Mouse (Mus musculus) hindbrain, embryonic 11.5 days (tissue): ENCODE measurements around the gene Srsf10. TPM values are rescaled to one million over a fixed set of nuclear protein-coding genes. Genes with fewer than 3 reads are reported as not detected.

Source experiments
- ATAC-seq: fragments of 200-750 bp; cut with Nextera tagmentation; 2 replicates; pipeline ENCODE4 v1.8.0; 2017; ENCODE audit warnings: mild to moderate bottlenecking, moderate TSS enrichment, moderate library complexity; ENCODE audit not compliant: low FRiP score
- DNase-seq: peaks from one replicate; pipeline ENCODE4 v3.0.0-alpha.2; 2015; ENCODE audit warnings: low spot score
- H3K27ac ChIP-seq: fragments of 300-500 bp; sonication (generic); 2 replicates; pipeline ENCODE4 v1.5.1; 2014; ENCODE audit warnings: mild to moderate bottlenecking, low read depth, low read length
- H3K27me3 ChIP-seq: fragments of 300-500 bp; sonication (generic); 2 replicates; pipeline ENCODE4 v1.6.1; 2014; ENCODE audit warnings: mild to moderate bottlenecking, low read length, moderate library complexity, mixed read lengths; ENCODE audit not compliant: control insufficient read depth, insufficient read depth
- H3K36me3 ChIP-seq: fragments of 300-500 bp; sonication (generic); 2 replicates; pipeline ENCODE4 v1.6.1; 2014; ENCODE audit warnings: mild to moderate bottlenecking, low read length, moderate library complexity, mixed read lengths; ENCODE audit not compliant: control insufficient read depth, insufficient read depth
- H3K4me1 ChIP-seq: fragments of 300-500 bp; sonication (generic); replicated peaks from 2 replicates; pipeline ENCODE4 v1.6.1; 2014; ENCODE audit warnings: low read length, mixed read lengths; ENCODE audit not compliant: control insufficient read depth, insufficient read depth
- H3K4me2 ChIP-seq: fragments of 300-500 bp; sonication (generic); replicated peaks from 2 replicates; pipeline ENCODE4 v1.6.1; 2014; ENCODE audit warnings: mild to moderate bottlenecking, low read depth, low read length
- H3K4me3 ChIP-seq: fragments of 300-500 bp; sonication (generic); 2 replicates; pipeline ENCODE4 v1.5.1; 2014; ENCODE audit warnings: low read depth, low read length
- H3K9ac ChIP-seq: fragments of 300-500 bp; sonication (generic); 2 replicates; pipeline ENCODE4 v1.6.1; 2014; ENCODE audit warnings: low read depth, low read length
- H3K9me3 ChIP-seq: fragments of 300-500 bp; sonication (generic); 2 replicates; pipeline ENCODE4 v1.6.1; 2016; ENCODE audit warnings: low read length; ENCODE audit not compliant: control insufficient read depth
- WGBS: fragments of 180-500 bp; shearing (Covaris S2); extraction: QIAGEN DNeasy Blood & Tissue Kit; methylation state at CpG from one replicate; pipeline ENCODE4 v1.1.7; 2014; 5-methylcytosine and 5-hydroxymethylcytosine counted together
- polyA plus RNA-seq: library from polyadenylated mRNA; unstranded; fragments of >200 nt; fragmentation: Nextera tagmentation; extraction: Ambion mirVana; gene quantifications from 2 replicates; pipeline ENCODE4 v1.2.1, GENCODE M21; 2014

Gene Srsf10
- polyA plus RNA-seq, 1 experiment from 2014 or later: 420 TPM

- no peak for DNase-seq
- WGBS: 72% methylated on average over 2 of the region's 2 CpGs
- no peak overlapping the region for H3K9ac ChIP-seq
- no peaks in the 10 kb centered on the region for H3K27me3 ChIP-seq
- no peak overlapping the region for H3K4me3 ChIP-seq
- no peaks in the 10 kb centered on the region for H3K36me3 ChIP-seq
- H3K9me3 ChIP-seq: no peaks in the 10 kb centered on the region
- no peak for ATAC-seq
- H3K4me2 ChIP-seq: no peak overlapping the region
- no peak overlapping the region for H3K27ac ChIP-seq
- peaks cover 3% of the 10 kb centered on the region for H3K4me1 ChIP-seq
Measured at GRCm38 (mm10) chr4:135870227-135871023, 14.9 kb downstream of the Srsf10 start.

GRCm38 (mm10) chr4:135872015-135872414, 16.5 kb downstream of the Srsf10 start:
- no peak overlapping the region for H3K27ac ChIP-seq
- no peaks in the 10 kb centered on the region for H3K9me3 ChIP-seq
- no peak for ATAC-seq
- no peaks in the 10 kb centered on the region for H3K27me3 ChIP-seq
- WGBS: 68% methylated on average over 3 of the region's 3 CpGs
- peaks cover 10% of the 10 kb centered on the region for H3K4me1 ChIP-seq
- peak overlapping the region; percentile 68 for H3K4me2 ChIP-seq
- H3K4me3 ChIP-seq: peak overlapping the region; percentile 76
- no peaks in the 10 kb centered on the region for H3K36me3 ChIP-seq
- H3K9ac ChIP-seq: peak overlapping the region; percentile 84; the same call in 1 of the 2 replicates
- no peak for DNase-seq

- H3K36me3 ChIP-seq: no peaks in the 10 kb centered on the region
- DNase-seq: peak; percentile 47
- peak overlapping the region; percentile 76 for H3K4me3 ChIP-seq
- peak overlapping the region; percentile 84 for H3K9ac ChIP-seq
- peak overlapping the region; percentile 68 for H3K4me2 ChIP-seq
- H3K27me3 ChIP-seq: no peaks in the 10 kb centered on the region
- peaks cover 10% of the 10 kb centered on the region for H3K4me1 ChIP-seq
- WGBS: 14% methylated on average over 17 of the region's 17 CpGs
- no peaks in the 10 kb centered on the region for H3K9me3 ChIP-seq
- no peak for ATAC-seq
- H3K27ac ChIP-seq: peak overlapping the region; percentile 99
Measured at GRCm38 (mm10) chr4:135872589-135873391, 17.2 kb downstream of the Srsf10 start.

- H3K9me3 ChIP-seq: no peaks in the 10 kb centered on the region
- DNase-seq: peak; percentile 89
- under 1% methylated on average over 48 of the region's 60 CpGs for WGBS
- peak within 1 kb of the TSS; percentile 76 for H3K4me3 ChIP-seq
- peak within 1 kb of the TSS; percentile 68 for H3K4me2 ChIP-seq
- H3K27ac ChIP-seq: peak within 1 kb of the TSS; percentile 99
- no peaks in the 10 kb centered on the region for H3K27me3 ChIP-seq
- no peaks in the 10 kb centered on the region for H3K36me3 ChIP-seq
- ATAC-seq: peak; percentile 95
- H3K9ac ChIP-seq: peak within 1 kb of the TSS; percentile 84
- peaks cover 10% of the 10 kb centered on the region for H3K4me1 ChIP-seq
Measured at GRCm38 (mm10) chr4:135873526-135874202, 18.1 kb downstream of the Srsf10 start, which contains the start of gene Pnrc2. Pnrc2 (minus strand) TSS chr4:135873850.

GRCm38 (mm10) chr4:135874564-135875535, 19.3 kb downstream of the Srsf10 start:
- H3K9ac ChIP-seq: peak overlapping the region; percentile 84
- peak overlapping the region; percentile 99 for H3K27ac ChIP-seq
- no peak overlapping the region for H3K4me3 ChIP-seq
- no peaks in the 10 kb centered on the region for H3K27me3 ChIP-seq
- H3K4me2 ChIP-seq: peak overlapping the region; percentile 60; the same call in 1 of the 2 replicates
- no peak for DNase-seq
- no peak for ATAC-seq
- no peaks in the 10 kb centered on the region for H3K36me3 ChIP-seq
- no peaks in the 10 kb centered on the region for H3K9me3 ChIP-seq
- whole genome bisulfite sequencing: 76% methylated on average over 10 of the region's 10 CpGs
- H3K4me1 ChIP-seq: peaks cover 10% of the 10 kb centered on the region

- WGBS: 33% methylated on average over 7 of the region's 7 CpGs
- Histone ChIP-seq H3K4me1 (peaks cover 10% of the 10 kb centered on the region), H3K9ac (no peak overlapping the region), H3K9me3 (no peaks in the 10 kb centered on the region), H3K4me2 (no peak overlapping the region; the same call in 1 of the 2 replicates), H3K4me3 (no peak overlapping the region), H3K27me3 (no peaks in the 10 kb centered on the region), H3K27ac (no peak overlapping the region), H3K36me3 (no peaks in the 10 kb centered on the region)
- no peak for ATAC-seq
- no peak for DNase-seq
Measured at GRCm38 (mm10) chr4:135875546-135875945, 20.0 kb downstream of the Srsf10 start.

- H3K9ac ChIP-seq: no peak overlapping the region
- H3K4me2 ChIP-seq: peak overlapping the region; percentile 8
- H3K4me1 ChIP-seq: peaks cover 10% of the 10 kb centered on the region
- no peaks in the 10 kb centered on the region for H3K36me3 ChIP-seq
- ATAC-seq (no peak), DNase-seq (peak; percentile 48)
- WGBS: 7% methylated on average over 9 of the region's 9 CpGs
- no peaks in the 10 kb centered on the region for H3K9me3 ChIP-seq
- no peaks in the 10 kb centered on the region for H3K27me3 ChIP-seq
- no peak overlapping the region for H3K4me3 ChIP-seq
- 0 out of 2 replicates have a peak overlapping the region, but pooled peaks have one; percentile 24 for H3K27ac ChIP-seq
Measured at GRCm38 (mm10) chr4:135875991-135876582, 20.5 kb downstream of the Srsf10 start.
